Mouse (Mus musculus) frontal cortex, postnatal 14 days (tissue): Measurements from ENCODE around the gene Dennd1c.

Source experiments
- DNase-seq, 2 experiments: peaks; one replicate each; pipeline ENCODE4 v3.0.0; 2022; ENCODE audit warnings: low spot score in 2 of 2

Gene Dennd1c

GRCm38 (mm10) chr17:57048816-57049215 is 29.5 kb downstream of the Dennd1c start:
- no peak for DNase-seq

- no peak for DNase-seq
Observed at GRCm38 (mm10) chr17:57047406-57047805, 30.9 kb downstream of the Dennd1c start.

- no peak for DNase-seq
Observed at GRCm38 (mm10) chr17:57041554-57041953, 36.8 kb downstream of the Dennd1c start, which contains the start of gene Slc25a41. Gene Slc25a41, minus strand, starts transcription at chr17:57041654.

GRCm38 (mm10) chr17:57038978-57039377 is 39.3 kb downstream of the Dennd1c start:
- DNase-seq: no peak

- DNase-seq: no peak
Observed at GRCm38 (mm10) chr17:57032854-57033253, 45.5 kb downstream of the Dennd1c start.

- peak; percentile 99 to 100 for DNase-seq
Observed at GRCm38 (mm10) chr17:57031661-57032420, 46.5 kb downstream of the Dennd1c start.

- peak in 1 of 2 experiments; percentile 35 for DNase-seq
Observed at GRCm38 (mm10) chr17:57030931-57031660, 47.2 kb downstream of the Dennd1c start, which contains the start of gene Khsrp. Gene Khsrp, minus strand, starts transcription at chr17:57031522.

GRCm38 (mm10) chr17:57029691-57030090 is 48.6 kb downstream of the Dennd1c start:
- DNase-seq: no peak

- no peak for DNase-seq
Observed at GRCm38 (mm10) chr17:57027471-57027870, 50.8 kb downstream of the Dennd1c start.

GRCm38 (mm10) chr17:57020960-57021359 is 57.4 kb downstream of the Dennd1c start:
- no peak for DNase-seq

- no peak for DNase-seq
Observed at GRCm38 (mm10) chr17:57019693-57020092, 58.6 kb downstream of the Dennd1c start.
